Mouse (Mus musculus) lung, postnatal 0 days (tissue): ENCODE measurements around the gene Jmjd8.

Experiments
- CTCF ChIP-seq: IDR thresholded peaks from 2 replicates; pipeline ENCODE4 v1.5.1; 2016; ENCODE audit warnings: antibody characterized with exemption, mild to moderate bottlenecking
- EP300 ChIP-seq: IDR thresholded peaks from 2 replicates; pipeline ENCODE4 v1.6.1; 2016; ENCODE audit warnings: antibody characterized with exemption, mild to moderate bottlenecking, control low read depth

DNA sequence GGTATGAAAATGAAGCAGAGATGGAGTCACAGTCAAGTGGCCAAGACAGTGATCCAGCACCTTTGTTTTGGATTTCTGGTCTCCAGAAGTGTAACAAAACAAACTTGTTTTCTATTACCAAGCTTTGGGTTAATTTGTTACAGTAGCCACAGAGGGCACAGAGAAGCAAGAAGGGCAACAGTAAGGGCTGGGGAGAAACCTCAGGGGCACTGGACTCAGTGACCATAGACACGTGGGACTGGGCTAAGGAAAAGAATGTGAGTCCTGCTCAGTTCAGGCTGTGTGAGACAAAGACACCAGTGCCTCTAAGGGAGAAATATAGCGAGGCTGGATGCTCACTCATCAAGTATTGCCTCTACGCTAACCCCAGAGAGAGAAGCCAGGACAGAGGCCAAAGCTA, 44.0 kb downstream of the Jmjd8 start:
- TF ChIP-seq CTCF (no peak), EP300 (no peak)
